Mouse (Mus musculus): ENCODE measurements around the gene Gm3755. TPM values are rescaled to one million over a fixed set of nuclear protein-coding genes. Genes with fewer than 3 reads are reported as not detected.
"Not testable (repeated sequence)": the region's sequence is repeated elsewhere in the genome, so short reads cannot be mapped to it uniquely, and the experiment has no call there.

Gene Gm3755
- total RNA-seq (2021): not detected

- DNase-seq; intact Hi-C loops (cut with DNase I): not testable (repeated sequence)
These were observed at the start of gene Gm3755 for GRCm38 (mm10) chr14:7450817-7451216. Gene Gm3755 (minus strand): TSS chr14:7450917.

DNA sequence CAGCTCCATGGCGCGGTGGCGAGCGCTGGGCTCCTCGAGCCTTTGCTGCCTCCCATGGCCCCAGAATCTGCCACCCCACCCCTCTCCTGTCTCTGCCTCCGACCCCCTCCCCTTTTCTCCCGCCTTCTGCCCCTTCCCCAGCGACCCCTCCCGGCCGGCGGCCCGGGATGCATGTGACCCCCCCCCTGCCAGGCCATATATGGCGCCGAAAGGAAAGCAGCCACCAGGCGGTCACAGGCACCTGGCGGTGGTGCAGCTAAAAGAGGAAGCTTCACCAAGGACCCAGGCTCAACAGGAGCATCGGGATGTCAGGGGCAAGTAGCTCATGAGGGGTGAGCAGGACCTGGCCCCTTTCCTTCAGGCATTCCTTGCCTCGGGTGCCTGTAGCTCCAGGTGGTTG is 38.0 kb upstream of the Gm3755 start:
- intact Hi-C loops (cut with DNase I): not testable (repeated sequence)
- peak; percentile 8 for DNase-seq

DNA sequence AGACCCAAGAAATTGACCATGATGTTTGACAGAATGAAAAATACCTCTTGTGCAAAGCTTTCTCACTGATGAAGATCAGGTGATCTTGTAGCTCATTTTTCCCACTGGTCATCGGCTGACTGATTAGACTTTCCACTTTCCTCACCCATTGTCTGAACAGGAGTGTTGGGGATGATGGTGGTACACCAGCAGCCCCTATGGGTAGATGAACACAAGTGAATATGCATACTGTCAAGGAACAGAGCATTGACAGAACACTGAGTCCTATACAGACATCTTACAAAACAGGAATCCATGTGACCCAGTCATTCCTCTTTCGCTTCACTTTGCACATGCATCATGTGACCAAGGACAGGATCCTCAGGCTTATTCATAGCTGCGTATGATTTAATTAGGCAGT is 32.9 kb upstream of the Gm3755 start, which contains the start of gene Gm3752:
Gene Gm3752 (minus strand): TSS at position 101 of the 400 bp plus-strand sequence.
- intact Hi-C loops (cut with DNase I); DNase-seq: not testable (repeated sequence)

DNA sequence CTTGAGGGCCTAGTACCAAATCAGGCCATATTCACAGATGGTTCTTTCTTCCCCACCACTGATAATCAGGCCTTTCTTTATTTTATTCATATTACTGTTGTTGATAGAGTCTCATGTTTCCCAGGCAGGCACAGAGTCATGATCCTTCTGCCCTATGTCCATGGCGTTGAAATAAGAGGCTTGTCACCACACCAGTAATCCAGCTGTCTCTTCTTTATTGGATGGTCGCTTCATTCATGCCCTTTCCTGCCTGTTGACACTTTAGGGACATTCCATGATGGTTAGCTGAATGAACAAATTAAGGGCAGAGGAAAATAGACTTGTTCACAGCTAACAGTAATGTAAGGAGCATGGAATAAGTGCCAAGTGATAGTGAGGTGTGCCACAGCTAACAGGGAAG is 28.2 kb downstream of the Gm3755 start:
- DNase-seq; intact Hi-C loops (cut with DNase I): not testable (repeated sequence)

Other genes with a start within 250 kb of the Gm3755 start
- not detected for gene Gm3727, start 186.2 kb downstream of the Gm3755 start, total RNA-seq (2021)
- gene Gm3739, start 135.9 kb downstream of the Gm3755 start, total RNA-seq (2021): 1 to 10 TPM; 3.0 to 3.4 TPM
- not detected for gene Gm5797, start 118.5 kb downstream of the Gm3755 start, total RNA-seq (2021)
- not detected for gene Gm8374, start 85.8 kb downstream of the Gm3755 start, total RNA-seq (2021)
- 1 to 10 TPM; 8.1 to 8.7 TPM for gene Gm3752, start 32.8 kb upstream of the Gm3755 start, total RNA-seq (2021)
- 10 to 100 TPM; 27.9 to 28.2 TPM for gene Gm3558, start 117.6 kb upstream of the Gm3755 start, total RNA-seq (2021)
- not detected for gene Gm10338, start 144.7 kb upstream of the Gm3755 start, total RNA-seq (2021)
- not detected for gene Gm10128, start 193.1 kb upstream of the Gm3755 start, total RNA-seq (2021)

All from left cerebral cortex, postnatal 4 days (tissue).